Mouse (Mus musculus): Measurements from ENCODE around the gene Ppat. TPM values are rescaled to one million over a fixed set of nuclear protein-coding genes. Genes with fewer than 3 reads are reported as not detected.
A peak's percentile ranks its signal among the peaks of the same experiment; 100 is the strongest.

Ppat gene
- polyA plus RNA-seq, 1 experiment from 2014 or later, result 38.5 TPM

GRCm38 (mm10) chr5:76869553-76869952 lies 81.8 kb downstream of the Ppat start:
- Histone ChIP-seq H3K4me1 (replicated peaks) (0 out of 2 replicates have a peak, but pooled peaks cover 8% of the 10 kb centered on the region), H3K27ac (no peak overlapping the region), H3K9me3 (replicated peaks) (no peaks in the 10 kb centered on the region), H3K4me3 (replicated peaks) (peak overlapping the region; percentile 57), H3K9ac (peak overlapping the region; percentile 28; the same call in 1 of the 2 replicates), H3K27me3 (no peaks in the 10 kb centered on the region), H3K36me3 (peaks cover 12% of the 10 kb centered on the region), H3K4me2 (peak overlapping the region; percentile 75)
- 45% methylated on average over 6 of the region's 6 CpGs for WGBS (ENCODE audit: insufficient replicate concordance)
- ATAC-seq (ENCODE audit: low read depth) (no peak), DNase-seq (no peak)

- peak; percentile 83 for ATAC-seq (ENCODE audit: low read depth)
- Histone ChIP-seq H3K9ac (peak overlapping the region; percentile 28), H3K4me1 (replicated peaks) (0 out of 2 replicates have a peak, but pooled peaks cover 8% of the 10 kb centered on the region), H3K4me2 (peak overlapping the region; percentile 75), H3K27ac (no peak overlapping the region), H3K27me3 (no peaks in the 10 kb centered on the region), H3K4me3 (replicated peaks) (peak overlapping the region; percentile 57), H3K36me3 (peaks cover 12% of the 10 kb centered on the region), H3K9me3 (replicated peaks) (no peaks in the 10 kb centered on the region)
- WGBS (ENCODE audit: insufficient replicate concordance), result 26% methylated on average over 16 of the region's 16 CpGs
- peak; percentile 15 for DNase-seq
Observed at GRCm38 (mm10) chr5:76868693-76869286, 82.6 kb downstream of the Ppat start.

GRCm38 (mm10) chr5:76866819-76867218 lies 84.6 kb downstream of the Ppat start:
- 0 out of 2 replicates have a peak, but pooled peaks cover 8% of the 10 kb centered on the region for H3K4me1 ChIP-seq (replicated peaks)
- H3K9ac ChIP-seq, result no peak overlapping the region
- ATAC-seq (ENCODE audit: low read depth) (no peak), DNase-seq (no peak)
- WGBS (ENCODE audit: insufficient replicate concordance), result 76% methylated on average over 8 of the region's 8 CpGs
- peaks cover 4% of the 10 kb centered on the region for H3K36me3 ChIP-seq
- H3K4me3 ChIP-seq (replicated peaks), result no peak overlapping the region
- H3K4me2 ChIP-seq, result no peak overlapping the region
- no peak overlapping the region for H3K27ac ChIP-seq
- H3K9me3 ChIP-seq (replicated peaks), result no peaks in the 10 kb centered on the region
- H3K27me3 ChIP-seq, result no peaks in the 10 kb centered on the region

Other genes starting within 250 kb of the Ppat start
- gene Aasdh, start 46.1 kb downstream of the Ppat start, polyA plus RNA-seq (2015; fragmentation: Nextera tagmentation; extraction: Ambion mirVana), result 6.4 and 10.1 TPM in 2 replicates
- gene Paics, start 271 bp downstream of the Ppat start, polyA plus RNA-seq (2015; fragmentation: Nextera tagmentation; extraction: Ambion mirVana), result 216 and 252 TPM in 2 replicates
- gene Srp72, start 23.1 kb upstream of the Ppat start, polyA plus RNA-seq (2015; fragmentation: Nextera tagmentation; extraction: Ambion mirVana), result 54.6 and 55.9 TPM in 2 replicates
- gene Arl9, start 52.5 kb upstream of the Ppat start, polyA plus RNA-seq (2015; fragmentation: Nextera tagmentation; extraction: Ambion mirVana), result 0.32 TPM in 1 of 2 replicates, not detected in the other
- 0.38 and 0.40 TPM in 2 replicates for gene Thegl, start 64.4 kb upstream of the Ppat start, polyA plus RNA-seq (2015; fragmentation: Nextera tagmentation; extraction: Ambion mirVana)
- gene Hopx, start 163.5 kb upstream of the Ppat start, polyA plus RNA-seq (2015; fragmentation: Nextera tagmentation; extraction: Ambion mirVana), result 0.14 TPM in 1 of 2 replicates, not detected in the other